Mouse (Mus musculus): ENCODE measurements at regions not wholly inside any gene's neighbourhood (a gene's known extent, or its start where the extent isn't known, plus 50 kb on each side); places are given as distances from the start of the nearest gene placed in this dataset.

GRCm38 (mm10) chr9:41237265-41237664 is 75.8 kb upstream of the Ubash3b start:
- no peaks in the 10 kb centered on the region for H3K9me3 ChIP-seq (ENCODE audit: control insufficient read depth, low read length)
- H3K27ac ChIP-seq (ENCODE audit: low read length) = no peak overlapping the region
- no peak for ATAC-seq (ENCODE audit: low read depth)
- WGBS = 95% methylated on average over 5 of the region's 5 CpGs
- no peaks in the 10 kb centered on the region for H3K4me1 ChIP-seq (replicated peaks; ENCODE audit: control insufficient read depth, insufficient read depth, low read length)
- H3K4me2 ChIP-seq (ENCODE audit: low read depth, low read length) = no peak overlapping the region
- H3K4me3 ChIP-seq (ENCODE audit: low read length) = no peak overlapping the region
- H3K9ac ChIP-seq (ENCODE audit: low read length) = no peak overlapping the region
- H3K27me3 ChIP-seq (ENCODE audit: control insufficient read depth, insufficient read depth, low read depth, low read length) = no peaks in the 10 kb centered on the region
- H3K36me3 ChIP-seq (ENCODE audit: control insufficient read depth, insufficient read depth, low read length) = no peaks in the 10 kb centered on the region

GRCm38 (mm10) chr9:41229225-41229582 is 67.7 kb upstream of the Ubash3b start:
- peak overlapping the region; percentile 54 for H3K4me3 ChIP-seq (ENCODE audit: low read length)
- 13% methylated on average over 5 of the region's 5 CpGs for WGBS
- ATAC-seq (ENCODE audit: low read depth) = no peak
- no peaks in the 10 kb centered on the region for H3K36me3 ChIP-seq (ENCODE audit: control insufficient read depth, insufficient read depth, low read length)
- peak overlapping the region; percentile 71 for H3K4me2 ChIP-seq (ENCODE audit: low read depth, low read length)
- H3K27me3 ChIP-seq (ENCODE audit: control insufficient read depth, insufficient read depth, low read depth, low read length) = no peaks in the 10 kb centered on the region
- 0 out of 2 replicates have a peak, but pooled peaks cover 4% of the 10 kb centered on the region for H3K4me1 ChIP-seq (replicated peaks; ENCODE audit: control insufficient read depth, insufficient read depth, low read length)
- no peaks in the 10 kb centered on the region for H3K9me3 ChIP-seq (ENCODE audit: control insufficient read depth, low read length)
- peak overlapping the region; percentile 80 for H3K9ac ChIP-seq (ENCODE audit: low read length)
- H3K27ac ChIP-seq (ENCODE audit: low read length) = peak overlapping the region; percentile 55

GRCm38 (mm10) chr9:41228425-41229224 is 67.1 kb upstream of the Ubash3b start:
- peak overlapping the region; percentile 80 for H3K9ac ChIP-seq (ENCODE audit: low read length)
- peak; percentile 95 for ATAC-seq (ENCODE audit: low read depth)
- no peaks in the 10 kb centered on the region for H3K9me3 ChIP-seq (ENCODE audit: control insufficient read depth, low read length)
- H3K27me3 ChIP-seq (ENCODE audit: control insufficient read depth, insufficient read depth, low read depth, low read length) = no peaks in the 10 kb centered on the region
- 5% methylated on average over 29 of the region's 29 CpGs for WGBS
- 0 out of 2 replicates have a peak, but pooled peaks cover 4% of the 10 kb centered on the region for H3K4me1 ChIP-seq (replicated peaks; ENCODE audit: control insufficient read depth, insufficient read depth, low read length)
- peak overlapping the region; percentile 54 for H3K4me3 ChIP-seq (ENCODE audit: low read length)
- peak overlapping the region; percentile 55 for H3K27ac ChIP-seq (ENCODE audit: low read length)
- peak overlapping the region; percentile 71 for H3K4me2 ChIP-seq (ENCODE audit: low read depth, low read length)
- H3K36me3 ChIP-seq (ENCODE audit: control insufficient read depth, insufficient read depth, low read length) = no peaks in the 10 kb centered on the region

- Histone ChIP-seq H3K4me3 (ENCODE audit: low read length) (no peak overlapping the region), H3K27ac (ENCODE audit: low read length) (no peak overlapping the region), H3K4me1 (replicated peaks; ENCODE audit: control insufficient read depth, insufficient read depth, low read length) (no peaks in the 10 kb centered on the region), H3K9me3 (ENCODE audit: control insufficient read depth, low read length) (no peaks in the 10 kb centered on the region), H3K36me3 (ENCODE audit: control insufficient read depth, insufficient read depth, low read length) (no peaks in the 10 kb centered on the region), H3K9ac (ENCODE audit: low read length) (no peak overlapping the region), H3K27me3 (ENCODE audit: control insufficient read depth, insufficient read depth, low read depth, low read length) (no peaks in the 10 kb centered on the region), H3K4me2 (ENCODE audit: low read depth, low read length) (no peak overlapping the region)
- WGBS = 34% methylated on average over 11 of the region's 11 CpGs
- no peak for ATAC-seq (ENCODE audit: low read depth)
Observed at GRCm38 (mm10) chr9:41223406-41223805, 61.9 kb upstream of the Ubash3b start.

- Histone ChIP-seq H3K9me3 (ENCODE audit: control insufficient read depth, low read length) (no peaks in the 10 kb centered on the region), H3K4me1 (replicated peaks; ENCODE audit: control insufficient read depth, insufficient read depth, low read length) (no peaks in the 10 kb centered on the region), H3K27me3 (ENCODE audit: control insufficient read depth, insufficient read depth, low read depth, low read length) (no peaks in the 10 kb centered on the region), H3K9ac (ENCODE audit: low read length) (no peak overlapping the region), H3K4me3 (ENCODE audit: low read length) (no peak overlapping the region), H3K27ac (ENCODE audit: low read length) (no peak overlapping the region), H3K4me2 (ENCODE audit: low read depth, low read length) (no peak overlapping the region), H3K36me3 (ENCODE audit: control insufficient read depth, insufficient read depth, low read length) (no peaks in the 10 kb centered on the region)
- 68% methylated on average over 16 of the region's 16 CpGs for WGBS
- no peak for ATAC-seq (ENCODE audit: low read depth)
Observed at GRCm38 (mm10) chr9:41222346-41223015, 61.0 kb upstream of the Ubash3b start.

GRCm38 (mm10) chr9:41221110-41221790 is 59.8 kb upstream of the Ubash3b start:
- Histone ChIP-seq H3K4me2 (ENCODE audit: low read depth, low read length) (no peak overlapping the region), H3K27me3 (ENCODE audit: control insufficient read depth, insufficient read depth, low read depth, low read length) (no peaks in the 10 kb centered on the region), H3K27ac (ENCODE audit: low read length) (no peak overlapping the region), H3K9me3 (ENCODE audit: control insufficient read depth, low read length) (no peaks in the 10 kb centered on the region), H3K9ac (ENCODE audit: low read length) (no peak overlapping the region), H3K36me3 (ENCODE audit: control insufficient read depth, insufficient read depth, low read length) (no peaks in the 10 kb centered on the region), H3K4me3 (ENCODE audit: low read length) (no peak overlapping the region), H3K4me1 (replicated peaks; ENCODE audit: control insufficient read depth, insufficient read depth, low read length) (no peaks in the 10 kb centered on the region)
- 73% methylated on average over 4 of the region's 4 CpGs for WGBS
- ATAC-seq (ENCODE audit: low read depth) = no peak

- 60% methylated on average over 3 of the region's 3 CpGs for WGBS
- no peak overlapping the region for H3K9ac ChIP-seq (ENCODE audit: low read length)
- H3K4me1 ChIP-seq (replicated peaks; ENCODE audit: control insufficient read depth, insufficient read depth, low read length) = no peaks in the 10 kb centered on the region
- no peak overlapping the region for H3K4me2 ChIP-seq (ENCODE audit: low read depth, low read length)
- H3K4me3 ChIP-seq (ENCODE audit: low read length) = no peak overlapping the region
- H3K27ac ChIP-seq (ENCODE audit: low read length) = no peak overlapping the region
- no peaks in the 10 kb centered on the region for H3K9me3 ChIP-seq (ENCODE audit: control insufficient read depth, low read length)
- no peaks in the 10 kb centered on the region for H3K27me3 ChIP-seq (ENCODE audit: control insufficient read depth, insufficient read depth, low read depth, low read length)
- H3K36me3 ChIP-seq (ENCODE audit: control insufficient read depth, insufficient read depth, low read length) = no peaks in the 10 kb centered on the region
- ATAC-seq (ENCODE audit: low read depth) = no peak
Observed at GRCm38 (mm10) chr9:41220105-41220669, 58.7 kb upstream of the Ubash3b start.

- Histone ChIP-seq H3K27ac (ENCODE audit: low read length) (no peak overlapping the region), H3K4me3 (ENCODE audit: low read length) (no peak overlapping the region), H3K27me3 (ENCODE audit: control insufficient read depth, insufficient read depth, low read depth, low read length) (no peaks in the 10 kb centered on the region), H3K9me3 (ENCODE audit: control insufficient read depth, low read length) (no peaks in the 10 kb centered on the region), H3K36me3 (ENCODE audit: control insufficient read depth, insufficient read depth, low read length) (no peaks in the 10 kb centered on the region), H3K4me1 (replicated peaks; ENCODE audit: control insufficient read depth, insufficient read depth, low read length) (no peaks in the 10 kb centered on the region), H3K4me2 (ENCODE audit: low read depth, low read length) (no peak overlapping the region), H3K9ac (ENCODE audit: low read length) (no peak overlapping the region)
- ATAC-seq (ENCODE audit: low read depth) = no peak
- 81% methylated on average over 6 of the region's 6 CpGs for WGBS
Observed at GRCm38 (mm10) chr9:41218702-41219101, 57.2 kb upstream of the Ubash3b start.

- Histone ChIP-seq H3K4me2 (ENCODE audit: low read depth, low read length) (no peak overlapping the region), H3K9me3 (ENCODE audit: control insufficient read depth, low read length) (no peaks in the 10 kb centered on the region), H3K27ac (ENCODE audit: low read length) (no peak overlapping the region), H3K9ac (ENCODE audit: low read length) (no peak overlapping the region), H3K27me3 (ENCODE audit: control insufficient read depth, insufficient read depth, low read depth, low read length) (no peaks in the 10 kb centered on the region), H3K4me1 (replicated peaks; ENCODE audit: control insufficient read depth, insufficient read depth, low read length) (peaks cover 10% of the 10 kb centered on the region), H3K36me3 (ENCODE audit: control insufficient read depth, insufficient read depth, low read length) (no peaks in the 10 kb centered on the region), H3K4me3 (ENCODE audit: low read length) (no peak overlapping the region)
- 65% methylated on average over 3 of the region's 3 CpGs for WGBS
- ATAC-seq (ENCODE audit: low read depth) = no peak
Observed at GRCm38 (mm10) chr9:41216248-41216647, 54.8 kb upstream of the Ubash3b start.
